Comparison of ENCODE assay signal across 8 mouse cellular contexts in genomic region chr1:165459041-165459502, GRCm38 (mm10). TPM values are rescaled to one million over a fixed set of nuclear protein-coding genes. Genes with fewer than 3 reads are reported as not detected.
DNase-seq lines count a peak whose midpoint lies in the region; ATAC-seq and TF ChIP-seq lines count a peak whose summit lies in the region.

No protein-coding gene starts in this region.

- no peaks in the 10 kb centered on the region; the same call in 1 of the 2 replicates for H3K4me1 ChIP-seq in liver, adult 2 months (ENCODE audit: control insufficient read depth, insufficient read depth, low read length)
- peaks cover 11% of the 10 kb centered on the region for H3K4me1 ChIP-seq in embryonic facial prominence, embryonic 14.5 days (ENCODE audit: control insufficient read depth, insufficient read depth, low read length)
- peaks cover 8% of the 10 kb centered on the region; the same call in 1 of the 2 replicates for H3K4me1 ChIP-seq in limb, embryonic 12.5 days (replicated peaks)
- H3K4me1 ChIP-seq in olfactory bulb, adult 2 months (ENCODE audit: control insufficient read depth, insufficient read depth, low read length), result peaks cover 2% of the 10 kb centered on the region; the same call in 1 of the 2 replicates

- ATAC-seq in embryonic facial prominence, embryonic 14.5 days (ENCODE audit: low read depth), result no peak
- ATAC-seq in limb, embryonic 12.5 days (ENCODE audit: insufficient number of reproducible peaks, insufficient read depth, low FRiP score, low TSS enrichment, low read depth), result no peak
- no peak for ATAC-seq in inflammation-experienced regulatory T-cells, adult 6 months

- TF ChIP-seq POLR2A in liver, adult 2 months (IDR thresholded peaks at IDR 0.05; ENCODE audit: extremely low read depth, insufficient read depth, low read length), result no peak
- no peak for TF ChIP-seq POLR2A in olfactory bulb, adult 2 months (IDR thresholded peaks at IDR 0.05; ENCODE audit: insufficient read depth, low read depth, low read length)

- H3K27me3 ChIP-seq in liver, adult 2 months (ENCODE audit: control insufficient read depth, insufficient read depth, low read length), result no peaks in the 10 kb centered on the region
- H3K27me3 ChIP-seq in embryonic facial prominence, embryonic 14.5 days (replicated peaks; ENCODE audit: control insufficient read depth, insufficient read depth, low read length), result no peaks in the 10 kb centered on the region
- no peaks in the 10 kb centered on the region for H3K27me3 ChIP-seq in limb, embryonic 12.5 days

- no peaks in the 10 kb centered on the region for H3K36me3 ChIP-seq in liver, adult 2 months (ENCODE audit: control insufficient read depth, insufficient read depth, low read length)
- no peaks in the 10 kb centered on the region for H3K36me3 ChIP-seq in embryonic facial prominence, embryonic 14.5 days (ENCODE audit: control insufficient read depth, insufficient read depth, low read length)
- no peaks in the 10 kb centered on the region for H3K36me3 ChIP-seq in limb, embryonic 12.5 days

- no peak for TF ChIP-seq CTCF in liver, adult 2 months (IDR thresholded peaks at IDR 0.05; ENCODE audit: low read depth, low read length)
- no peak for TF ChIP-seq CTCF in olfactory bulb, adult 2 months (IDR thresholded peaks at IDR 0.05; ENCODE audit: insufficient read depth, low read depth, low read length)

- peak overlapping the region; percentile 71 for H3K27ac ChIP-seq in liver, adult 2 months (replicated peaks; ENCODE audit: insufficient read depth, low read depth, low read length)
- peak overlapping the region; percentile 95; the same call in 1 of the 2 replicates for H3K27ac ChIP-seq in embryonic facial prominence, embryonic 14.5 days (replicated peaks; ENCODE audit: low read depth, low read length)
- H3K27ac ChIP-seq in limb, embryonic 12.5 days, result peak overlapping the region; percentile 93; the same call in 1 of the 2 replicates
- H3K27ac ChIP-seq in olfactory bulb, adult 2 months (ENCODE audit: insufficient read depth, low read depth, low read length), result no peak overlapping the region

- peak overlapping the region; percentile 82 for H3K4me2 ChIP-seq in embryonic facial prominence, embryonic 14.5 days (ENCODE audit: low read depth, low read length)
- H3K4me2 ChIP-seq in limb, embryonic 12.5 days, result peak overlapping the region; percentile 75

- peak overlapping the region; percentile 83 for H3K4me3 ChIP-seq in liver, adult 2 months (ENCODE audit: insufficient read depth, low read depth, low read length)
- H3K4me3 ChIP-seq in embryonic facial prominence, embryonic 14.5 days (ENCODE audit: low read depth, low read length), result peak overlapping the region; percentile 97
- H3K4me3 ChIP-seq in limb, embryonic 12.5 days (replicated peaks), result peak overlapping the region; percentile 91
- peak overlapping the region; percentile 54 for H3K4me3 ChIP-seq in olfactory bulb, adult 2 months (ENCODE audit: insufficient read depth, low read depth, low read length)

- DNase-seq in liver, adult 2 months (ENCODE audit: extremely low read depth, low read depth, low spot score), result peak; percentile 89
- no peak for DNase-seq in liver
- no peak for DNase-seq in embryonic facial prominence, embryonic 14.5 days (ENCODE audit: low spot score)
- no peak for DNase-seq in adrenal gland, adult (ENCODE audit: inconsistent age in 2 of 2, low spot score in 1 of 2)
- no peak for DNase-seq in urinary bladder, postnatal 25 days (ENCODE audit: low spot score)

- 7% methylated on average over 7 of the region's 7 CpGs for WGBS in liver, adult 2 months
- 19% methylated on average over 7 of the region's 7 CpGs for WGBS in embryonic facial prominence, embryonic 14.5 days
- WGBS in limb, embryonic 12.5 days, result 15% methylated on average over 7 of the region's 7 CpGs
- 16% methylated on average over 7 of the region's 7 CpGs for WGBS in olfactory bulb, adult 2 months

- peaks cover 20% of the 10 kb centered on the region; the same call in 1 of the 2 replicates for H3K79me2 ChIP-seq in liver, adult 2 months (ENCODE audit: control insufficient read depth, insufficient read depth, low read length)

- H3K9me3 ChIP-seq in embryonic facial prominence, embryonic 14.5 days (ENCODE audit: control insufficient read depth, low read length), result no peaks in the 10 kb centered on the region; the same call in 1 of the 2 replicates
- H3K9me3 ChIP-seq in limb, embryonic 12.5 days, result no peaks in the 10 kb centered on the region

- H3K9ac ChIP-seq in liver, adult 2 months (ENCODE audit: low read depth, low read length), result peak overlapping the region; percentile 96
- H3K9ac ChIP-seq in embryonic facial prominence, embryonic 14.5 days (ENCODE audit: low read depth, low read length), result peak overlapping the region; percentile 85
- H3K9ac ChIP-seq in limb, embryonic 12.5 days (replicated peaks), result peak overlapping the region; percentile 82

RNA-seq across cellular contexts. Expression of gene Dcaf6, which starts 1.2 kb away (rescaled TPM):
- 38.9 and 43.2 TPM in 2 replicates for total RNA-seq in liver, adult 2 months (2014; rRNA removed)
- 16.5 and 20.5 TPM in 2 replicates for polyA plus RNA-seq in liver, adult 2 months (2012; rRNA removed)
- 18.8 and 20.9 TPM in 2 replicates for polyA plus RNA-seq in embryonic facial prominence, embryonic 14.5 days (2014; fragmentation: Nextera tagmentation; extraction: Ambion mirVana)
- polyA plus RNA-seq in limb, embryonic 12.5 days (2016; fragmentation: Nextera tagmentation; extraction: Ambion mirVana), result 11.4 and 12.2 TPM in 2 replicates
- polyA plus RNA-seq in olfactory bulb, adult 2 months (2012; ENCODE audit: insufficient read depth, insufficient read length, low replicate concordance, missing spikeins), result not detected in 2 replicates
- 1 to 10 TPM; 3.9 to 7.8 (median 6.4) TPM for polyA plus RNA-seq in inflammation-experienced regulatory T-cells, adult 6 months (2017; shearing (Covaris generic))

RNA-seq across cellular contexts. Expression of gene Mpc2, which starts 1.4 kb away (rescaled TPM):
- 279 and 312 TPM in 2 replicates for total RNA-seq in liver, adult 2 months (2014; rRNA removed)
- polyA plus RNA-seq in liver, adult 2 months (2012; rRNA removed), result 227 and 264 TPM in 2 replicates
- 155 and 169 TPM in 2 replicates for polyA plus RNA-seq in embryonic facial prominence, embryonic 14.5 days (2014; fragmentation: Nextera tagmentation; extraction: Ambion mirVana)
- 118 and 122 TPM in 2 replicates for polyA plus RNA-seq in limb, embryonic 12.5 days (2016; fragmentation: Nextera tagmentation; extraction: Ambion mirVana)
- polyA plus RNA-seq in olfactory bulb, adult 2 months (2012; ENCODE audit: insufficient read depth, insufficient read length, low replicate concordance, missing spikeins), result not detected in 2 replicates
- 10 to 100 TPM; 75.5 to 83.6 (median 76.6) TPM for polyA plus RNA-seq in inflammation-experienced regulatory T-cells, adult 6 months (2017; shearing (Covaris generic))

RNA-seq across cellular contexts. Expression of gene Adcy10, which starts 25.9 kb away (rescaled TPM):
- total RNA-seq in liver, adult 2 months (2014; rRNA removed), result 0.13 and 0.18 TPM in 2 replicates
- polyA plus RNA-seq in liver, adult 2 months (2012; rRNA removed), result not detected in 2 replicates
- polyA plus RNA-seq in embryonic facial prominence, embryonic 14.5 days (2014; fragmentation: Nextera tagmentation; extraction: Ambion mirVana), result not detected in 2 replicates
- 0.10 TPM in 1 of 2 replicates, not detected in the other for polyA plus RNA-seq in limb, embryonic 12.5 days (2016; fragmentation: Nextera tagmentation; extraction: Ambion mirVana)
- not detected in 2 replicates for polyA plus RNA-seq in olfactory bulb, adult 2 months (2012; ENCODE audit: insufficient read depth, insufficient read length, low replicate concordance, missing spikeins)
- not detected for polyA plus RNA-seq in inflammation-experienced regulatory T-cells, adult 6 months (2017; shearing (Covaris generic))
